Mouse (Mus musculus): ENCODE measurements around the gene Gm4744. TPM values are rescaled to one million over a fixed set of nuclear protein-coding genes. Genes with fewer than 3 reads are reported as not detected.

Gene Gm4744
- polyA plus RNA-seq, 1 experiment, result not detected

DNA sequence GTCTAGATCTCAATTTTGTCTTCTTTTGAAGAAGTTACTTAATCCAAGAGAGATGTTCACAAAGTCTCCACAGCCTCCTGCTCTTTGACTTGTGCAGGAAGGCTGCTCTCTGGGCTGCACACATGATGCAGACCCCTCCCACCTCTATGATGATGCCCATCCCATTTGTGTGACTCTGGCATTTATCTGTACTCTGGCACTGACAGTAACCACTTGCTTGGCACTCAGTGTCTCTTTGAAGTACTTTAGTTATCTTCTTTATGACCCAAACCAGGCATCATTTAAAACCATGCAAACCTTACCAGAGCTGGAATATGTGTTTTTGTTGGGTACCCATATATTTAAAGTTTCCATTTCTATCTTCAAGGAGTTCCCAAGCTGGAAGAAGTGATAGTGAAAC lies 51.4 kb downstream of the Gm4744 start, which contains the start of gene Prss58:
Gene Prss58, minus strand, starts transcription at position 101 of the 400 bp plus-strand sequence.
- no peak within 1 kb of the TSS for H3K4me3 ChIP-seq (ENCODE audit: insufficient read depth, poor library complexity, severe bottlenecking)
- no peaks in the 10 kb centered on the region for H3K79me3 ChIP-seq (ENCODE audit: low read depth)
- H3K36me3 ChIP-seq (ENCODE audit: control insufficient read depth, insufficient read depth), result no peaks in the 10 kb centered on the region
- H3ac ChIP-seq (ENCODE audit: control insufficient read depth, insufficient read length, low read depth), result no peak within 1 kb of the TSS
- no peak for TF ChIP-seq CEBPB (IDR thresholded peaks at IDR 0.05; ENCODE audit: low read depth)
- TF ChIP-seq MYOG (IDR thresholded peaks at IDR 0.05; ENCODE audit: control insufficient read depth, extremely low read depth, insufficient read length), result no peak
- no peak for TF ChIP-seq FOSL1 (IDR thresholded peaks at IDR 0.05; ENCODE audit: insufficient read depth, low read length, poor library complexity, severe bottlenecking)
- TF ChIP-seq CTCF (IDR thresholded peaks at IDR 0.05; ENCODE audit: control insufficient read depth, insufficient read depth, insufficient read length), result no peak
- no peak for TF ChIP-seq MAX (IDR thresholded peaks at IDR 0.05)
- no peak for TF ChIP-seq USF1 (IDR thresholded peaks at IDR 0.05; ENCODE audit: low read depth)
- TF ChIP-seq MYOD1 (IDR thresholded peaks at IDR 0.05; ENCODE audit: control insufficient read depth, insufficient read length, low read depth), result no peak
- no peaks in the 10 kb centered on the region for H3K79me2 ChIP-seq (ENCODE audit: control insufficient read depth, insufficient read depth)
- no peaks in the 10 kb centered on the region for H3K27me3 ChIP-seq (ENCODE audit: control insufficient read depth, insufficient read depth, insufficient read length)

Other genes with a start within 250 kb of the Gm4744 start
- gene Moxd2, start 64.4 kb downstream of the Gm4744 start, polyA plus RNA-seq (2012; fragmentation: generic; extraction: Trizol), result 0.01 TPM
- gene Prss58, start 51.5 kb downstream of the Gm4744 start, polyA plus RNA-seq (2012; fragmentation: generic; extraction: Trizol), result not detected
- gene 1700074P13Rik, start 11.3 kb downstream of the Gm4744 start, polyA plus RNA-seq (2012; fragmentation: generic; extraction: Trizol), result not detected
- not detected for gene 1810009J06Rik, start 12.9 kb upstream of the Gm4744 start, polyA plus RNA-seq (2012; fragmentation: generic; extraction: Trizol)
- gene Gm2663, start 47.6 kb upstream of the Gm4744 start, polyA plus RNA-seq (2012; fragmentation: generic; extraction: Trizol), result not detected
- gene 2210010C04Rik, start 83.6 kb upstream of the Gm4744 start, polyA plus RNA-seq (2012; fragmentation: generic; extraction: Trizol), result not detected

Data from C2C12 (cell line).